Mouse (Mus musculus) heart, postnatal 0 days (tissue): ENCODE data around the gene Slc27a2.

Experiments
- CTCF ChIP-seq: IDR thresholded peaks from 2 replicates; pipeline ENCODE4 v1.5.1; 2016; ENCODE audit warnings: antibody characterized with exemption, control low read depth, low read depth
- EP300 ChIP-seq: IDR thresholded peaks from 2 replicates; pipeline ENCODE4 v1.6.1; 2016; ENCODE audit warnings: antibody characterized with exemption, low read depth

DNA sequence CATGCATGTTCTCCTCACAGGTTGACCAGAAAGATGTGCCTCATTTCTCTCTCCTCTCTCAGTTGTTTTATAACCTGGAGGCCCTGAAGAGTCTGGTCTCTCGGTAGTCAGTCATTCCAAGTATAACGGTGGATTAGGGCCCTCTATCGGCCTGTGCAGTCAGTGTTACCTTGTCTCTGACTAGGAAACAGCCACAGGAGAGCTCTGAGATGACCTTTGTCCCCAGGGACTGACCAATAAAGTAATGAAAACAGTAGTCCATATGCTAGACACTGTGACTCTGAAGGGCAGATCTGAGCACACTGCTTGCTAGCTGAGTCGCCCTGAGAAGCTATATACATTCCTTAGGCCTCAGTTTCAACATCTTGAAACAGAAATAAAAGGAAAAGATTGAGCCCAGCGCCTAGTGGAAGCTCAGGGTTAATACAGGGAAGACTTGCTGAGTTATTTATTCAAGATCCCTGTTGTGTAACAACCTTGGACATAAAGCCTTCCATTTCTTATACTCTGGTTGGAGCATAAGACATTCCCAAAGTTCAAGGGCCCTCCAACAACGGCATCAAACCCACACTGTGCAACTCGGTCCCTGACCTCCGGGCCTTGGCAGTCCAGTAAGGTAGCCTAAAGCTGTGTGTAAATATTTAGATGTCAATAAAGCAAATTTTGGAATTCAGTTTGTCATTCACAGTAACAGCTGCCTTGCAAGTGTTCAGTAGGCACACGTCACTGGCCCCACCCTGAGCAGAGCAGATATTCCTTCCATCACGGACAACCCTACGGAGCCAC, 23.4 kb downstream of the Slc27a2 start:
- no peak for TF ChIP-seq CTCF
- no peak for TF ChIP-seq EP300
